Mouse (Mus musculus) fibroblast of lung, adult 2 months (primary cell): ENCODE measurements around the gene Mpnd.

ENCODE experiments used
- DNase-seq: peaks from one replicate; pipeline ENCODE4 v3.0.0-alpha.2; 2011; ENCODE audit warnings: low read depth

Mpnd gene

GRCm38 (mm10) chr17:56005415-56006061 is at the start of gene Mpnd, which contains the start of gene Stap2:
TSS of gene Mpnd (plus strand) at chr17:56005711.
TSS of gene Stap2 (minus strand) at chr17:56005584.
- DNase-seq: no peak

- DNase-seq: no peak
Measured at GRCm38 (mm10) chr17:55956129-55956528, 49.4 kb upstream of the Mpnd start.

DNA sequence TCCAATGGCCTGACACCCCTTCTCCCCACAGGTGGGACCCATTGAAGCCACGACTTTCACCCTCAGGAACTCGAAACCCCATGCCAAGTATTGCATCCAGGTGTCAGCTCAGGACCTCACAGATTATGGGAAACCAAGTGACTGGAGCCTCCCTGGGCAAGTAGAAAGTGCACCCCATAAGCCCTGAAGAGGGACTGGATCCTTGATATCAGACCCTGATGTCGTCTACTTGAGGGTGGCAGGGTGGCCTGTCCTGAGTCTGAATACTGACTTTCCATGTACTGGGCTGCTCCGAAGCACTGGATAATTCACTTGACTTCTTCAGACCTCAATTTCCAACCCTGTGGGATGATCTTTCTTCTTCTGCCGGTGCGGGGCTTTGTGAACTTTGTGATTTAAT is 48.9 kb upstream of the Mpnd start:
- no peak for DNase-seq

DNA sequence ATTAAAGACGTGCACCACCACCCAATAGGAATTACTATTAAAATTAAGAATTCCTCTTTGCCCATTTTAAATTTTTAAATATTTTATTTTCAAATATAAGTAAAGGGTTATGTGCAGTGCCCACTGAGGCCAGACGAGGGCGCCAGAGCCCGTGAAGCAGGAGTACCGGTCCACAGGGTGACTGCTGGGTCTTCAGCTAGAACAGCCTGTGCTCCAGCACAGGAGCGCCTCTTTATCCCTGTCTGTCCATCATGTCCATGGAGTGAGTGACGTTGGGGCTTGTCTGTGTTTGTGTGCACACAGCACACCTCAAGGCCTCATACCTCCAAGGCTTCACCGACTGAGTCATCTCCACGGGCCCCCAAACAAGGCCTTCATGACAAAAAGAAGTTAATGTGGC is 48.3 kb upstream of the Mpnd start:
- DNase-seq: peak; percentile 14

DNA sequence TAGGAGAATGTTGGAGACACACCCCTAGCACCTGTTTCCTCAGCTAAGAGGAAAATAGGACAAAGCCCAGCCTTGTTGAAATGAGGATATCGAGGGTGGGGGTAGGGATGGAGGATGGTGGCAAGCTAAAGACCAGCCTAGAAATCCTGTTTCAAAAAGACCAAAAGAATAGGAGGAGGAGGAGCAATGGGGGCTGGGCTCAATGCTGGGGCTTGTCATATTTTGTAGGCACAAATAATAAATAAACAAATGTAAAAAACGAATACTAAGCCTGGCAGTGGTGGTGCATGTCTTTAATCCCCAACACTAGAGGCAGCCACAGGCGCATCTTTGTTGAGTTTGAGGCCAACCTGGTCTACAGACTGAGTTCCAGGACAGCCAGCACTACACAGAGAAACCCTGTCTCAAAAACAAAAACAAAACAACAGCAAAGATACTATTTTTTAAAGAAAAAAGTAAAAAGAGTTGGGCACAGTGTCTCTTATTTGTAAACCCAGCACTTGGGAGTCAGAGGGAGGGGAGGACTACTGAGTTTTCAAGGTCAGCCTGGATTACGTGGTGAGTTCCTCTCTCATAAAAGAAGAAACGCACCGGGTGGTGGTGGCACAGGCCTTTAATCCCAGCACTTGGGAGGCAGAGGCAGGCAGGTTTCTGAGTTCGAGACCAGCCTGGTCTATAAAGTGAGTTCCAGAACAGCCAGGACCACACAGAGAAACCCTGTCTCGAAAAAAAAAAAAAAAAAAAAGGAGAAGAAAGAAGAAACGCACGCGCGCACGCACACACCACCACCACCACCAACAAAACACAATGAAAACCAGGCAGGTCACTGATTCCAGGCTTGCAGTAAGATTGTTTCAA is 47.6 kb upstream of the Mpnd start:
- DNase-seq: no peak

DNA sequence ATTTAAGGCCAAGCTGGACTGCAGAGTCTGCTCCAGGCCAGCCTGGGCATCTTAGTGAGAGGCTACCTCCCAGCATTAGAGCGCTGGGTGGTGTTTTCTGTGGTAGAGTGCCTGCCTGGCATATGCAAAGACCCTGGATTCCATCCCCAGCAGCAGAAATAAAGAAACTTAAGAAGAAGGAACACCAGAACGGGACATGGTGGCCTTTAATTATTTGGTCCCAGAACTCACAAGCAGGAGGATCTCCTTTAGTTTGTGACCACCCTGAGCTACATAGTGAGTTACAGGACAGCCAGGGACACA is 47.0 kb upstream of the Mpnd start:
- DNase-seq: no peak

- DNase-seq: peak; percentile 97
Measured at GRCm38 (mm10) chr17:55958918-55959728, 46.4 kb upstream of the Mpnd start, which contains the start of gene Yju2. TSS of gene Yju2 (plus strand) at chr17:55959099.

GRCm38 (mm10) chr17:55959946-55960740 is 45.4 kb upstream of the Mpnd start:
- no peak for DNase-seq

DNA sequence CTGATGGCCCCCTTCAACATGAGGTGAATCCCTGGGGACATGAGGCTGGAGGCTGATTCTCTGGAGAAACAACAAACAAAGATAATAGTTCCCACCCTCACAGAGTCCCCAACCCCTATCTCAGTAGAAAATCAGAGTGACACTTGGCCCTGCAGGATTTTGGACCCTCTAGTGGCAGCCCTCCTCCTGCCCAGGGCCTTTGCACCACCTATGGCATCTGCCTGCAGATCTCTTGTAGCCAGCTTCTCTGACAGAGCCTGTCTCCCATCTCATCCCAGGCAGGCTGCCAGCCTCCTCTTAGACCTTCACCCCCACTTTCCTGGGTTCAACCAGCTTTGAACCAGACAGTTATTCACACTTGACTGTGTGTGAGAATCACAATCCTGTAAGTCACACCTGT is 44.7 kb upstream of the Mpnd start:
- DNase-seq: no peak

DNA sequence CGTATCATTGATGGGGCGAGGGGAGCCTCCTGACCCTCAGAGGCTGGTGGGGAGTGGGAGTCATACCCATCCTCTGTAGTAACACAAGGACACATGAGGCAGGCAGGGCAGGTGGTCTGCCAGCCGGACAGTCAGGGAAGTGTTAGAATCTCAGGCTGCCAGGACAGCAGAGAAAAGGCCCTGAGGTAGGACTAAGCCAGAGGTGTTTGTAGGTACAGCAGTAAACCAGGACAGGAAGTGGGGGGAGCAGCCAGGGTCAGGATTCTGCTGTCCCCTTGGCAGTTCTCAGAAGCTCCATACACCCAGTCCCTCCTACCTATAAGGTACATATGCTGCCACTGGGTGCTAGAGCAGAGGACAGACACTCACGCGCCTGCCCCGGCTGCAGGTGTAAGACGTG is 43.9 kb upstream of the Mpnd start:
- no peak for DNase-seq

GRCm38 (mm10) chr17:55963171-55963570 is 42.3 kb upstream of the Mpnd start:
- DNase-seq: no peak

- no peak for DNase-seq
Measured at GRCm38 (mm10) chr17:55964496-55964895, 41.0 kb upstream of the Mpnd start.

- no peak for DNase-seq
Measured at GRCm38 (mm10) chr17:55964996-55965395, 40.5 kb upstream of the Mpnd start.

DNA sequence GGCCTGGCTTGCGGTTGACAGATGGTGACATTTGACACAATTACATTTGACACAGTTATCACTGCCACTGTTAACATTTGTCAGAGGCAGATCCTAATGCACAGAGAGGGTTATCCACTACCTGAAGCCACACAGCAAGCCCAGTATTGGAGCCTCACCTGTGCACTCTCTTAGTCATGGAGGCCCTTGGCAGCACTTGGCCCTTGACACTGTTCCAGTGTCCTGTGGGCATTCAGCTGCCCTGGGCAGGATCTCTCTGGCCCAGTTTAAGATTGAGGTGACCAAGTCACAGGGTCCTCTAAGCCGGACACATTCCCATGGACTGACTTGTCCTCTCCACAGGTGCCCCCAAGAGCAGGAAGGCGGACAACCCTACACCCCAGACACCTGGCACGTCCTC is 38.3 kb upstream of the Mpnd start:
- no peak for DNase-seq

DNA sequence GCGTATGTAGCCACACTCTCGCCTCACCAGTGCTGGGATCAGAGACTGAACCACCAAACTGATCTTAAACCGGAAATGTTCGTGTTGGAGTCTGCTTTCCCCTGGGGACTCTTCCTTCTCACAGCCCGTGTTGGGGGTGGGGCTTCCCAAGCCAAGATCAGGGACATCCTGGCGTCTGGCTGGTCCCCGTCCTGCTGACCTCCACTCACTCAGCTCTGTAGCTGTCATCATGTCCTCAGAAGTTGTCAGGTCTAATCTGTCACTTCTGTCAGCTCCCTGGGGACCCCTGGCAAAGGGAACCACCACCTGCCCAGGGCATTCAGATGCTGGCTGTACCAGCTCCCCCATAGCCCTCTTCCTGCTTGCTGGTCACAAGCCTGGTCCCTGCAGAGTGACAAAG is 37.3 kb upstream of the Mpnd start:
- DNase-seq: no peak

- no peak for DNase-seq
Measured at GRCm38 (mm10) chr17:55969560-55969959, 36.0 kb upstream of the Mpnd start.

DNA sequence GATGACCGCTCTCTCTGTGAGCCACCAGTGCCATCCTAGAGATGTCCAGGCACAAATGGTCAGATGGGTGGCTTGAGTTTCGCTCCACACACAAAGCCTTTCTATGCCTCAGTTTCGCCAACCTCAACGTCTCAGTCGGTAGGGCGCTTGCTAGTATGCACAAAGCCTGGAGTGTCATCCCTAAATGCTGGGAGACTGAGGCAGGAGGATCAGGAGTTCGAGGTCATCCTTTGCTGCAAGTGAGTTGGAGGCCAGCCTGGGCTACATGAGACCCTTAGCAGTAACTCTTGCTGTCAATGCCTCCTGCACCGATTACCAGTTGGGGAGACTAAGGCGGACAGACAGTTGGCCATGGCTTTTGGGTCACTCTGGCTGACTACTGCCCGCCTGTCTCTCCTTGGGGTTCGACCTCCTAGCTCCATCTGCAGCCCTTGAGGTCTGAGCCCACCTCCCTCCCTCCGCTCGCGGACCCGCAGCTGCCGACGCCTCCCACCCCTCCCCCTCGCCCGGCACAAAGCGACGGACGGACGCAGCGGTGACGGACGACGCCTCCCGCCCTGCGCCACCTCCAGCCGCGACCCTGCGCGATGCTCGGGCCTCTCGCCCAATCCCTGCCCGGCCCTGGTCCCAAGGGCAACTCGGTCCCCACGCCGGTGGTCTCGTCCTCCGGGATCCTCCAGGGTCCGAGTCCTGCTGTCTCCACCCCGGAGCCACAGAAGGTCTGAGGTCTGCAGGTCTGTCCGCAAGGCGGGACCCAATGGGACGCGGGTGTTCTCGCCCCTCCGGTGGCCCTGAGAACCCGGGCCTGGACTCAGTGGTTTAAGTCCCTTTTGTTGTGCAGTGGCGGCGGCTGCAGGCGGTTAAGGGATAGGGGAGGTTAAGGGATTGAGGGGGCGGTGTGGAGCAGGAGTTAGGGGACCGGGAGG is 35.3 kb upstream of the Mpnd start, which contains the start of gene Shd:
Gene Shd (plus strand): TSS at position 502 of the 926 bp plus-strand sequence.
- no peak for DNase-seq

DNA sequence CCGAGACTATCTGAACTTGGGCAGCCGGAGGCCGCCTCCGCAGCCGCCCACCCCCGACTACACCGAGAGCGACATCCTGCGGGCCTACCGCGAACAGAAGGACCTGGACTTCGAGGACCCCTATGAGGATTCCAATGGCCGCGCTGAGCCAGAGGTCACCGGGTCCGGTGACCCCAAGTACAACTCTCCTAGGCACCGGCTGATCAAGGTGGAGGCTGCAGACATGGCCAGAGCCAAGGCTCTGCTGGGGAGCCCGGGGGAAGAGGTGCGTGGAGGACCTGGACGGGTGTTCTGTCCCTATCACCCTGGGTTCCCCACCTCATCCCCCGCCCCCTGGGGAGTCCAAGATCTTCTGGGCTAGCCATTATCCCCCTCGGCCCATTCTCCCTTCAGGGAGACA is 34.1 kb upstream of the Mpnd start:
- DNase-seq: no peak

DNA sequence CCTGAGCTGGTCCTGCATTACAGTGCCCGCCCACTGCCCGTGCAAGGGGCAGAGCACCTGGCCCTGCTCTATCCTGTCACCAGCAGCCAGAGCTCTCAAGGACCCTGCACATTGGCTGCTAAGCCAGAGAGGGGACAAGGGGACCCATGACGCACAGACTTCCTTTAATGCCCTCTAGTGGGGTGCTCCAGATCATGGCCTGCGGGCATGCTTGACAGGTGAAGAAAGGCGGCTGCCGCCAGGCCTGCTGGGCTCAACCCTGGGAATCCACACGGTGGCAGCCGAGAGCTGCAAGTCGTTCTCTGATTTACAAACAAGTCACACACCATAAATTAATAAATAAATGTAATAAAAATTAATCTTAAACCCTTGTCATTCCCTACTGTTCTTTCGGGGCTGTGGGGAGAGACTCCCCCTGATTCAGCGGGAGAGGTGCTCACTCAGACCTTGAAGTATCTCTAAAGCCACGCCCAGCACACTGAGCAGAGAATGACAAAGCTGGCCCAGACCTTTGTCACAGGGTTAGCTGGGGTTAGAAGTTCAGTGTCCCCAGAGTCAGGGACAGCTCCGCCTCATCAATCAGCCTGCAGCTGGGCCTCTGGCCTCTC is 29.2 kb upstream of the Mpnd start:
- DNase-seq: peak; percentile 56

DNA sequence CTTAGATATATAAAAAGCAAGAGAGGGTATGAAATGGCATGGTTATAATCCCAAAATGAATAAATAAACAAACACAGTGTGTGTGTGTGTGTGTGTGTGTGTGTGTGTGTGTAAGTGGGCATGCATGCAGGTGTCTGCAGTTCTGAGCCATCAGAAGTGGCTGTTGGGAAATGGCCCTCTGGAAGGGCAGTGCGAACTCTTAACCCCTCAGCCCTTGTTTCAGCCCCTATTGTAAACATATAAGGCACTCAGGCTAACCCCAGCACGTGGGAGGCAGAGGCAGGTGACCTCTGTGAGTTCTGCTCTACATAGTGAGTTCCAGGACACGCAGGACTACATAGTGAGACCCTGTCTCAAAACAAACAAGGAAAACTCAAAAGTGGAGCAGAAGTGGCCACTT is 28.2 kb upstream of the Mpnd start:
- no peak for DNase-seq
